Mouse (Mus musculus): ENCODE data around the gene Map6.
A peak's percentile ranks its signal among the peaks of the same experiment; 100 is the strongest.

Map6 gene

GRCm38 (mm10) chr7:99264597-99264996 is 2.6 kb upstream of the Map6 start:
- no peak for DNase-seq (ENCODE audit: low spot score in 2 of 2)

GRCm38 (mm10) chr7:99267897-99268505 is 754 bp downstream of the Map6 start:
- peak; percentile 43 to 48 for DNase-seq (ENCODE audit: low spot score in 2 of 2)

- no peak for DNase-seq (ENCODE audit: low spot score in 2 of 2)
These were observed 1.3 kb downstream of the Map6 start for GRCm38 (mm10) chr7:99268506-99268900.

GRCm38 (mm10) chr7:99268951-99269945 is 2.0 kb downstream of the Map6 start:
- DNase-seq (ENCODE audit: low spot score in 2 of 2): no peak

- no peak for DNase-seq (ENCODE audit: low spot score in 2 of 2)
These were observed 4.4 kb downstream of the Map6 start for GRCm38 (mm10) chr7:99271630-99272029.

GRCm38 (mm10) chr7:99275131-99275530 is 7.9 kb downstream of the Map6 start:
- DNase-seq (ENCODE audit: low spot score in 2 of 2): no peak

GRCm38 (mm10) chr7:99276679-99277078 is 9.4 kb downstream of the Map6 start:
- no peak for DNase-seq (ENCODE audit: low spot score in 2 of 2)

- DNase-seq (ENCODE audit: low spot score in 2 of 2): no peak
These were observed 11.1 kb downstream of the Map6 start for GRCm38 (mm10) chr7:99278309-99278708.

- no peak for DNase-seq (ENCODE audit: low spot score in 2 of 2)
These were observed 12.3 kb downstream of the Map6 start for GRCm38 (mm10) chr7:99279586-99279985.

GRCm38 (mm10) chr7:99287287-99287686 is 20.0 kb downstream of the Map6 start:
- no peak for DNase-seq (ENCODE audit: low spot score in 2 of 2)

- no peak for DNase-seq (ENCODE audit: low spot score in 2 of 2)
These were observed 22.8 kb downstream of the Map6 start for GRCm38 (mm10) chr7:99290008-99290407.

GRCm38 (mm10) chr7:99290925-99291324 is 23.7 kb downstream of the Map6 start:
- DNase-seq (ENCODE audit: low spot score in 2 of 2): no peak

GRCm38 (mm10) chr7:99294198-99294780 is 27.0 kb downstream of the Map6 start:
- no peak for DNase-seq (ENCODE audit: low spot score in 2 of 2)

- DNase-seq (ENCODE audit: low spot score in 2 of 2): no peak
These were observed 27.9 kb downstream of the Map6 start for GRCm38 (mm10) chr7:99295104-99295503.

GRCm38 (mm10) chr7:99300650-99301175 is 33.5 kb downstream of the Map6 start:
- no peak for DNase-seq (ENCODE audit: low spot score in 2 of 2)

- no peak for DNase-seq (ENCODE audit: low spot score in 2 of 2)
These were observed 36.8 kb downstream of the Map6 start for GRCm38 (mm10) chr7:99304029-99304428.

GRCm38 (mm10) chr7:99304949-99305372 is 37.7 kb downstream of the Map6 start:
- peak; percentile 23 to 76 for DNase-seq (ENCODE audit: low spot score in 2 of 2)

- no peak for DNase-seq (ENCODE audit: low spot score in 2 of 2)
These were observed 38.4 kb downstream of the Map6 start for GRCm38 (mm10) chr7:99305688-99306087.

GRCm38 (mm10) chr7:99306640-99307039 is 39.4 kb downstream of the Map6 start:
- DNase-seq (ENCODE audit: low spot score in 2 of 2): no peak

- DNase-seq (ENCODE audit: low spot score in 2 of 2): no peak
These were observed 44.2 kb downstream of the Map6 start for GRCm38 (mm10) chr7:99311433-99311832.

GRCm38 (mm10) chr7:99312058-99312457 is 44.8 kb downstream of the Map6 start:
- no peak for DNase-seq (ENCODE audit: low spot score in 2 of 2)

- no peak for DNase-seq (ENCODE audit: low spot score in 2 of 2)
These were observed 45.5 kb downstream of the Map6 start for GRCm38 (mm10) chr7:99312671-99313143.
